Mouse (Mus musculus): ENCODE results near the gene Olfr877. TPM values are rescaled to one million over a fixed set of nuclear protein-coding genes. Genes with fewer than 3 reads are reported as not detected.

The Olfr877 gene
- not detected for total RNA-seq (2023)

DNA sequence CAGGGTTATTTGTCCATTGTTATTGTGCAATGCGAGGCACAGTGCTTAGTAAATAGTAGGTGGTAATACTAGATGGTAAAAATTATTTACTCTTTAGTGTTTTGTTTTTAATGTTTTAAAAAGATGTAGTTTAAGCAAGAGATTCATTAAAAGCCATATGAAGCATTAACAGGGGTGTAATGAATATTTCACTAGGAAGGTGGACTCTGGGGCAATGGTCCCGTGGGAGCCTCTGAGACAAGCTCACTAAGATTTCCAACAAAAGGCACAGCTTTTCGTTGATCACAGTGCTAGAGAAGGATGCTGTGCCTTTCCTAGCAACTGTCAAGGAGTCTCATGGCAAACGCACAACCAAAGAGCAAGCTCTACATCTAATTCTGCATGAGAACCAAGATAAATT, at the start of gene Olfr877:
TSS of gene Olfr877 (plus strand) at position 301 of the 400 bp plus-strand sequence.

DNA sequence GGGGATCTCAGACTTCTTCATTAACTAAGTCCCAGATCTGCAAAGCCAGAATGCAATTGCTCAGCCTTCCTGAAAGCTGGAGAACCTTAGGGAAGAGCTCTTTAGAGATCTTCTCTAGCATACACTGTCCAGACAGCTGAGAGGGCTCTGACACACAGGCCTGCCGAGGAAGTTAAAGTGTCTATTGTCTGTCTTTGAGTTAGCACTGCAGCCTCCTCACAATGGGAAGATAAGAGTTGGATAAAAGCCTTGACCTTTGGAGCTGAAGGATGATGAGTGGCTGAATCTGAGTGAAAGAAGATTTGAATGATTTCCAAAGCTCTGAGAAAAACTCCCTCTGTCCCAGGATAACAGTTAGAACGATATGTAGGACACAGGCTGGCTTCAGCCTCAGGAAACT, 42.6 kb downstream of the Olfr877 start, which contains the start of gene Olfr145:
TSS of gene Olfr145 (plus strand) at position 64 of the 400 bp plus-strand sequence.

Other genes with a start within 250 kb of the Olfr877 start
- not detected for gene Spa17, start 240.5 kb upstream of the Olfr877 start, total RNA-seq (2023)
- gene Tbrg1, start 197.0 kb upstream of the Olfr877 start, total RNA-seq (2023) = 10 to 100 TPM; 38.1 to 45.5 TPM
- gene Panx3, start 185.0 kb upstream of the Olfr877 start, total RNA-seq (2023) = not detected
- gene Olfr160, start 138.0 kb upstream of the Olfr877 start, total RNA-seq (2023) = not detected
- not detected for gene Olfr874, start 109.2 kb upstream of the Olfr877 start, total RNA-seq (2023)
- not detected for gene Olfr875, start 82.4 kb upstream of the Olfr877 start, total RNA-seq (2023)
- not detected for gene Olfr876, start 51.2 kb upstream of the Olfr877 start, total RNA-seq (2023)
- gene Olfr145, start 42.5 kb downstream of the Olfr877 start, total RNA-seq (2023) = not detected
- not detected for gene Olfr878, start 63.6 kb downstream of the Olfr877 start, total RNA-seq (2023)
- gene Olfr881, start 137.6 kb downstream of the Olfr877 start, total RNA-seq (2023) = not detected
- gene Olfr883, start 171.5 kb downstream of the Olfr877 start, total RNA-seq (2023) = not detected
- not detected for gene Olfr884, start 192.3 kb downstream of the Olfr877 start, total RNA-seq (2023)
- gene Olfr885, start 207.1 kb downstream of the Olfr877 start, total RNA-seq (2023) = not detected
- gene Olfr887, start 229.8 kb downstream of the Olfr877 start, total RNA-seq (2023) = not detected